Mouse (Mus musculus): ENCODE data around the gene Vmn1r117. TPM values are rescaled to one million over a fixed set of nuclear protein-coding genes. Genes with fewer than 3 reads are reported as not detected.
"Not testable (repeated sequence)": the region's sequence is repeated elsewhere in the genome, so short reads cannot be mapped to it uniquely, and the experiment has no call there.

The Vmn1r117 gene
- polyA plus RNA-seq (2016; fragmentation: Nextera tagmentation; extraction: Ambion mirVana), result not detected in 2 replicates

- WGBS, result no CpG with 5 or more reads among the region's 2 CpGs
- not testable (repeated sequence) for H3K4me1 ChIP-seq
Measured at GRCm38 (mm10) chr7:20884021-20884420, at the start of gene Vmn1r117. Gene Vmn1r117 (minus strand): TSS chr7:20884121.

GRCm38 (mm10) chr7:20912247-20912646, 28.3 kb upstream of the Vmn1r117 start, which contains the start of gene Vmn1r118:
Gene Vmn1r118 (minus strand): TSS chr7:20912347.
- H3K4me3 ChIP-seq; H3K4me1 ChIP-seq; H3K9ac ChIP-seq (replicated peaks); H3K9me3 ChIP-seq; H3K27ac ChIP-seq (replicated peaks); ATAC-seq (ENCODE audit: low FRiP score, low read depth); H3K36me3 ChIP-seq; H3K4me2 ChIP-seq (replicated peaks); H3K27me3 ChIP-seq: not testable (repeated sequence)
- no CpG with 5 or more reads among the region's 2 CpGs for WGBS

More at GRCm38 (mm10) chr7:20884021-20884420, at the start of gene Vmn1r117:
- not testable (repeated sequence) for H3K9ac ChIP-seq (replicated peaks); H3K27me3 ChIP-seq; H3K4me3 ChIP-seq; ATAC-seq (ENCODE audit: low FRiP score, low read depth); H3K27ac ChIP-seq (replicated peaks); H3K9me3 ChIP-seq; H3K36me3 ChIP-seq; H3K4me2 ChIP-seq (replicated peaks)

GRCm38 (mm10) chr7:20871956-20872355, 12.0 kb downstream of the Vmn1r117 start, which contains the start of gene Vmn1r116:
Gene Vmn1r116 (plus strand): TSS chr7:20872256.
- H3K27me3 ChIP-seq; H3K9ac ChIP-seq (replicated peaks); ATAC-seq (ENCODE audit: low FRiP score, low read depth); H3K4me2 ChIP-seq (replicated peaks); H3K4me3 ChIP-seq; H3K27ac ChIP-seq (replicated peaks); H3K4me1 ChIP-seq; H3K36me3 ChIP-seq; H3K9me3 ChIP-seq: not testable (repeated sequence)
- 55% methylated on average over 3 of the region's 3 CpGs for WGBS

GRCm38 (mm10) chr7:20844885-20845284, 39.0 kb downstream of the Vmn1r117 start, which contains the start of gene Vmn1r115:
Gene Vmn1r115 (minus strand): TSS chr7:20844985.
- ATAC-seq (ENCODE audit: low FRiP score, low read depth); H3K36me3 ChIP-seq; H3K4me3 ChIP-seq; H3K27ac ChIP-seq (replicated peaks); H3K9me3 ChIP-seq; H3K27me3 ChIP-seq; H3K4me2 ChIP-seq (replicated peaks); H3K4me1 ChIP-seq; H3K9ac ChIP-seq (replicated peaks): not testable (repeated sequence)
- WGBS, result 100% methylated on average over 1 of the region's 3 CpGs

Other genes starting within 250 kb of the Vmn1r117 start
- gene Vmn1r107, start 215.2 kb downstream of the Vmn1r117 start, polyA plus RNA-seq (2016; fragmentation: Nextera tagmentation; extraction: Ambion mirVana), result not detected in 2 replicates
- not detected in 2 replicates for gene Vmn1r111, start 180.9 kb downstream of the Vmn1r117 start, polyA plus RNA-seq (2016; fragmentation: Nextera tagmentation; extraction: Ambion mirVana)
- gene Gm10668, start 153.5 kb downstream of the Vmn1r117 start, polyA plus RNA-seq (2016; fragmentation: Nextera tagmentation; extraction: Ambion mirVana), result not detected in 2 replicates
- gene Vmn1r112, start 112.9 kb downstream of the Vmn1r117 start, polyA plus RNA-seq (2016; fragmentation: Nextera tagmentation; extraction: Ambion mirVana), result not detected in 2 replicates
- gene Vmn1r113, start 96.8 kb downstream of the Vmn1r117 start, polyA plus RNA-seq (2016; fragmentation: Nextera tagmentation; extraction: Ambion mirVana), result not detected in 2 replicates
- gene Vmn1r114, start 71.9 kb downstream of the Vmn1r117 start, polyA plus RNA-seq (2016; fragmentation: Nextera tagmentation; extraction: Ambion mirVana), result not detected in 2 replicates
- not detected in 2 replicates for gene Vmn1r115, start 39.1 kb downstream of the Vmn1r117 start, polyA plus RNA-seq (2016; fragmentation: Nextera tagmentation; extraction: Ambion mirVana)
- gene Vmn1r116, start 11.9 kb downstream of the Vmn1r117 start, polyA plus RNA-seq (2016; fragmentation: Nextera tagmentation; extraction: Ambion mirVana), result not detected in 2 replicates
- not detected in 2 replicates for gene Vmn1r118, start 28.2 kb upstream of the Vmn1r117 start, polyA plus RNA-seq (2016; fragmentation: Nextera tagmentation; extraction: Ambion mirVana)
- gene Vmn1r119, start 128.3 kb upstream of the Vmn1r117 start, polyA plus RNA-seq (2016; fragmentation: Nextera tagmentation; extraction: Ambion mirVana), result not detected in 2 replicates
- not detected in 2 replicates for gene Vmn1r120, start 169.7 kb upstream of the Vmn1r117 start, polyA plus RNA-seq (2016; fragmentation: Nextera tagmentation; extraction: Ambion mirVana)
- gene Vmn1r121, start 214.4 kb upstream of the Vmn1r117 start, polyA plus RNA-seq (2016; fragmentation: Nextera tagmentation; extraction: Ambion mirVana), result not detected in 2 replicates

Measured in midbrain, embryonic 12.5 days (tissue).